Mouse (Mus musculus) intestine, embryonic 14.5 days (tissue): ENCODE measurements around the gene Zdhhc22. TPM values are rescaled to one million over a fixed set of nuclear protein-coding genes. Genes with fewer than 3 reads are reported as not detected.

Source experiments
- ATAC-seq: fragments of 200-750 bp; cut with Nextera tagmentation; replicated peaks from 2 replicates; pipeline ENCODE4 v1.8.0; 2017; ENCODE audit warnings: low read depth, moderate number of reproducible peaks, moderate TSS enrichment, moderate library complexity; ENCODE audit not compliant: low FRiP score, low TSS enrichment
- DNase-seq: peaks from one replicate; pipeline ENCODE4 v3.0.0-alpha.2; 2018; ENCODE audit warnings: low spot score
- H3K27ac ChIP-seq: fragments of 300-500 bp; sonication (generic); 2 replicates; pipeline ENCODE4 v1.5.1; 2014; ENCODE audit warnings: low read depth, mild to moderate bottlenecking, control low read depth
- H3K27me3 ChIP-seq: fragments of 300-500 bp; sonication (generic); replicated peaks from 2 replicates; pipeline ENCODE4 v1.6.1; 2014; ENCODE audit warnings: low read length, control low read depth; ENCODE audit not compliant: control insufficient read depth, insufficient read depth
- H3K36me3 ChIP-seq: fragments of 300-500 bp; sonication (generic); 2 replicates; pipeline ENCODE4 v1.6.1; 2014; ENCODE audit warnings: low read length, control low read depth; ENCODE audit not compliant: control insufficient read depth, insufficient read depth
- H3K4me1 ChIP-seq: fragments of 300-500 bp; sonication (generic); replicated peaks from 2 replicates; pipeline ENCODE4 v1.6.1; 2014; ENCODE audit warnings: low read length, control low read depth, mixed read lengths; ENCODE audit not compliant: control insufficient read depth, insufficient read depth
- H3K4me2 ChIP-seq: fragments of 300-500 bp; sonication (generic); 2 replicates; pipeline ENCODE4 v1.6.1; 2014; ENCODE audit warnings: low read length
- H3K4me3 ChIP-seq: fragments of 300-500 bp; sonication (generic); 2 replicates; pipeline ENCODE4 v1.5.1; 2014; ENCODE audit warnings: low read depth, low read length, control low read depth, mixed read lengths
- H3K9ac ChIP-seq: fragments of 300-500 bp; sonication (generic); 2 replicates; pipeline ENCODE4 v1.6.1; 2014; ENCODE audit warnings: mild to moderate bottlenecking, low read length
- H3K9me3 ChIP-seq: fragments of 300-500 bp; sonication (generic); 2 replicates; pipeline ENCODE4 v1.6.1; 2016; ENCODE audit warnings: low read length, control low read depth; ENCODE audit not compliant: control insufficient read depth
- WGBS: fragments of 180-500 bp; shearing (Covaris S2); extraction: QIAGEN DNeasy Blood & Tissue Kit; methylation state at CpG from one replicate; pipeline ENCODE4 v1.1.7; 2014; 5-methylcytosine and 5-hydroxymethylcytosine counted together
- polyA plus RNA-seq: library from polyadenylated mRNA; unstranded; fragments of >200 nt; fragmentation: Nextera tagmentation; extraction: Ambion mirVana; gene quantifications from 2 replicates; pipeline ENCODE4 v1.2.1, GENCODE M21; 2014

The Zdhhc22 gene
- polyA plus RNA-seq, 1 experiment from 2014 or later, result 0.15 TPM

DNA sequence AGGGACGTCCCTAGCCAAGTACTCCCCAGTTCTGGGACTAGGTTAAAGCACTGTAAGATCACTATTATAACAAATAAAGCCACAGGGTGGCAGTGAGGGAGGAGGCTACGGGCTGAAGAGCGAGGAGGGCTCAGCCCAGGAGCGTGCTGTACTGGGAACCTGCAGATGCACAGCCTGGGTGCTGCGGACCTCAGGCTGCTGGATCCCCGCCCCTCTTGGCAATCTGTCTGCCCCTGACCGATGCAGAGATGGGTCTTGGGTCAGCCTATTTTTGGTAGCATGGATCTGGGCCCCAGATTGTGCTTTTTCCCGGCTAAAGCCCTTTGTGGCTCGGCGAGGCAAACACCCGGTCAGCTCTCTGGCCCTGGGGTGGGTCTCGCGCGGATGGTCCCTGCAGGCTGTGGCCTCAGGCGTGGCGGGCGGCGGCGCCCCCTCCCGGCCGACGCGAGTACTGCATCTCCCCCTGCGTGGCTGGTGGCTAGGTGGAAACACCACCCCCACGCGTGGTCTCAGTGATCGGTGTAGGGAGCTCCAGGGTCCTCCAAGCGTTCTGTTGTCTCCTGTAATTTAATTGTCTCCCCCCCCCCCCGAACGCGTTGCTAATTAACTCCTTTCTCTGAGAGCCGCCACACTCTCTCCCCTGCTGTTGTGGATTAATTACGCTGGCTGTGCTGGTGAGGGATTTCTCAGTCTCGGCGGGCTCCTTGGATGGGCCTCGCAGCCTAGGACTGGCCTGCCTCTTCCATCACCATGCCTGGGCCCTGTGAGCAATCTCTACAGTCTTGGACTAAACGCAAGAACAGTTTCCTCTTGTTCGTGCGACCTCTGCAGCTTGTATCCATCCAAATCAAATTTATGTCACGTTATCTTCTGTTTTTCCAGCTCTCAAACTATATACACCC is 15.6 kb downstream of the Zdhhc22 start:
- 6% methylated on average over 40 of the region's 40 CpGs for WGBS
- Histone ChIP-seq H3K27me3 (no peaks in the 10 kb centered on the region; the same call in 1 of the 2 replicates), H3K9ac (no peak overlapping the region), H3K4me2 (peak overlapping the region; percentile 40), H3K9me3 (no peaks in the 10 kb centered on the region), H3K4me3 (no peak overlapping the region), H3K4me1 (peaks cover 21% of the 10 kb centered on the region), H3K27ac (no peak overlapping the region), H3K36me3 (no peaks in the 10 kb centered on the region)
- DNase-seq (peak; percentile 86), ATAC-seq (0 out of 2 replicates have a peak, but pooled peaks have one; percentile 22)

DNA sequence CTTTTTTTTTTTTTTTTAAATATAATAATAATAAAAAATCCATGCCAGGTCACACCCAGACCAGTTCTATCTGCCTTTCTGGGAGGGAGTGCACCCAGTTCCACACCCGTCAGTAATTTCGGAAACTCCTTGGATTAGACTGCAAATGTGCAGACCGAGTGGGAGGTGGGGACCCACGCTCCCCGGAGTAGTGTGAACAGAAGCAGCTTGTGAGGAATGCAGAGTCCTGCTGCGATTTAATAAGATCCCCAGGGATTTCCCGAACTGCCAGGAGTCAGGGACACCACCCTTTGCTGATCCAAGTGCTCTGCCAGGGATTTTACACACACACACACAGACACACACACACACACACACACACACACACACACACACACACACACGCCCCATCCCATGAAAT is 16.5 kb downstream of the Zdhhc22 start:
- no peak for ATAC-seq
- peaks cover 21% of the 10 kb centered on the region for H3K4me1 ChIP-seq
- no peak overlapping the region for H3K4me2 ChIP-seq
- WGBS, result 36% methylated on average over 8 of the region's 8 CpGs
- H3K9ac ChIP-seq, result no peak overlapping the region
- no peak overlapping the region for H3K4me3 ChIP-seq
- DNase-seq, result no peak
- no peak overlapping the region for H3K27ac ChIP-seq
- H3K36me3 ChIP-seq, result no peaks in the 10 kb centered on the region
- no peaks in the 10 kb centered on the region for H3K9me3 ChIP-seq
- no peaks in the 10 kb centered on the region; the same call in 1 of the 2 replicates for H3K27me3 ChIP-seq

DNA sequence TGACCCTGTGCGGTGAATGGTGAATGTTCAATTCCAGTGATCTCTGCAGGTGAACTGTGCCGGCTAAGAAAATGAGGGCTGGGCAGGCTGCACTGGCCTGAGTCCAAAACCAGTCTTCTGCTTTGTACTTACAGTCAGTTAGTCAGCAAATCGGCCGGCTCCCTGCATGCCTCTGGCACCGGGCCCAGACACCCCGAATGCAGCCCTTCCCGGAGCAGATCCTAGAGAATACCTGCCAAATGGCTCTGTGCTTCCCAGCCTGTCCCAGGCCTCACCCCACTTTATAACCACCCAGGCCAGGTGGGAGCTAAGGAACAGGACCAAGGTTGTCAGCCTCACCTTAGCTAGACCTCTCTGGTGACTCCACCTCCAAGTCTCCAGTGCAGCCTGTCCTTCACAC is 17.0 kb downstream of the Zdhhc22 start:
- Histone ChIP-seq H3K9ac (no peak overlapping the region), H3K4me2 (no peak overlapping the region), H3K36me3 (no peaks in the 10 kb centered on the region), H3K4me1 (peaks cover 21% of the 10 kb centered on the region), H3K4me3 (no peak overlapping the region), H3K27me3 (no peaks in the 10 kb centered on the region; the same call in 1 of the 2 replicates), H3K9me3 (no peaks in the 10 kb centered on the region), H3K27ac (no peak overlapping the region)
- ATAC-seq, result peak; percentile 26; the same call in 1 of the 2 replicates
- 30% methylated on average over 7 of the region's 7 CpGs for WGBS
- DNase-seq, result peak; percentile 80

DNA sequence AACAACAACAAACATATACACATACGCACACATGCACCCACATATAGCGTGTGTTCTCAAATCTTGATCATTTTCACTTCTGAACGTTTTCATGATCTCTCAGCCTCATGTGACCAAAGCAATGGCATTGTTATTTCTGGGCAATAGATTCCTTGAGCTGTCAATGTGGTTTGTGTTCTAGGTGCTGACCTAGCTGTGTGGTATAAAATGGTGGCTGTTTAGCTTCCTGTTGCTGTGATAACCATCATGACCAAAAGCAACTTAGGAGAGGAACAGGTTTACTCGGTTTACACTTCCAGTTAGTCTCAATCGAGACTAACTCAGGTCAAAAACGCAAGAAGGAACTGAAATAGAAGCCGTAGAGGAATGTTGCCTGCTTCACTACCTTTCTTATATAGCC is 19.1 kb downstream of the Zdhhc22 start:
- DNase-seq, result no peak
- no peak for ATAC-seq
- Histone ChIP-seq H3K4me3 (no peak overlapping the region), H3K4me2 (no peak overlapping the region), H3K4me1 (peaks cover 21% of the 10 kb centered on the region), H3K27me3 (no peaks in the 10 kb centered on the region), H3K36me3 (no peaks in the 10 kb centered on the region), H3K27ac (no peak overlapping the region), H3K9ac (no peak overlapping the region), H3K9me3 (no peaks in the 10 kb centered on the region)
- whole genome bisulfite sequencing, result 88% methylated on average over 7 of the region's 7 CpGs

DNA sequence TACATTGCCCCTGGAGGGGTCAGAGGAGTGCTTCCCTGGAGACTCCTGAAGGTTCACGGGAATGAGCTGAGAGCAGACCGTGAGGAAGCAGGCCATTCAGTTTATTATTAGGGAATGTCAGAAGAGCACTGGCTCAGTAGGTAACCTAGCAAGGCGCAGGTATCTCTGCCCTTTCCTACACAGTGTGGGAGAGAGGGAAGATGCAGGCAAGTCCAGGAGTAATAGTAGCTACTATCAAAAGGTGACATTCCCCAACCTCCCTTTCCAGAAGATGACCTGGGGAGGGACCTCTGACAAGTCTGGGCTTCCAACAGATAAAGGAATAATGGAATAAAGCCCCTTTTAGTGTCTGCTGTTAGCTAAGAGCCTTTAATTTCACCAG is 21.0 kb downstream of the Zdhhc22 start:
- peaks cover 4% of the 10 kb centered on the region; the same call in 1 of the 2 replicates for H3K36me3 ChIP-seq
- H3K9ac ChIP-seq, result no peak overlapping the region
- H3K4me2 ChIP-seq, result no peak overlapping the region
- H3K27me3 ChIP-seq, result no peaks in the 10 kb centered on the region
- H3K9me3 ChIP-seq, result no peaks in the 10 kb centered on the region
- peaks cover 8% of the 10 kb centered on the region for H3K4me1 ChIP-seq
- no peak for ATAC-seq
- DNase-seq, result no peak
- 64% methylated on average over 3 of the region's 3 CpGs for WGBS
- no peak overlapping the region for H3K4me3 ChIP-seq
- no peak overlapping the region for H3K27ac ChIP-seq

GRCm38 (mm10) chr12:86968468-86969219 is 21.6 kb downstream of the Zdhhc22 start:
- no peak for DNase-seq
- Histone ChIP-seq H3K27ac (no peak overlapping the region), H3K4me2 (no peak overlapping the region), H3K9me3 (no peaks in the 10 kb centered on the region), H3K27me3 (no peaks in the 10 kb centered on the region), H3K36me3 (peaks cover 4% of the 10 kb centered on the region; the same call in 1 of the 2 replicates), H3K9ac (no peak overlapping the region), H3K4me3 (no peak overlapping the region), H3K4me1 (peaks cover 6% of the 10 kb centered on the region)
- no peak for ATAC-seq
- 69% methylated on average over 13 of the region's 13 CpGs for WGBS

GRCm38 (mm10) chr12:86965237-86965799 is 24.9 kb downstream of the Zdhhc22 start:
- H3K4me1 ChIP-seq, result no peaks in the 10 kb centered on the region
- DNase-seq (no peak), ATAC-seq (no peak)
- H3K9me3 ChIP-seq, result no peaks in the 10 kb centered on the region
- H3K36me3 ChIP-seq, result peaks cover 34% of the 10 kb centered on the region
- H3K9ac ChIP-seq, result no peak overlapping the region
- H3K4me2 ChIP-seq, result no peak overlapping the region
- 89% methylated on average over 4 of the region's 4 CpGs for WGBS
- no peak overlapping the region for H3K4me3 ChIP-seq
- H3K27ac ChIP-seq, result no peak overlapping the region
- H3K27me3 ChIP-seq, result no peaks in the 10 kb centered on the region

GRCm38 (mm10) chr12:86964278-86965057 is 25.8 kb downstream of the Zdhhc22 start:
- peaks cover 40% of the 10 kb centered on the region for H3K36me3 ChIP-seq

More at GRCm38 (mm10) chr12:86964278-86965057, 25.8 kb downstream of the Zdhhc22 start:
- no peak overlapping the region for H3K27ac ChIP-seq
- H3K4me2 ChIP-seq, result no peak overlapping the region
- H3K27me3 ChIP-seq, result no peaks in the 10 kb centered on the region
- H3K9me3 ChIP-seq, result no peaks in the 10 kb centered on the region
- no peak overlapping the region for H3K4me3 ChIP-seq
- no peak overlapping the region for H3K9ac ChIP-seq
- no peak for ATAC-seq
- no peaks in the 10 kb centered on the region for H3K4me1 ChIP-seq
- DNase-seq, result no peak
- WGBS, result 87% methylated on average over 16 of the region's 16 CpGs
